Comparison of ENCODE assay signal across 26 mouse cellular contexts in the genomic region with DNA sequence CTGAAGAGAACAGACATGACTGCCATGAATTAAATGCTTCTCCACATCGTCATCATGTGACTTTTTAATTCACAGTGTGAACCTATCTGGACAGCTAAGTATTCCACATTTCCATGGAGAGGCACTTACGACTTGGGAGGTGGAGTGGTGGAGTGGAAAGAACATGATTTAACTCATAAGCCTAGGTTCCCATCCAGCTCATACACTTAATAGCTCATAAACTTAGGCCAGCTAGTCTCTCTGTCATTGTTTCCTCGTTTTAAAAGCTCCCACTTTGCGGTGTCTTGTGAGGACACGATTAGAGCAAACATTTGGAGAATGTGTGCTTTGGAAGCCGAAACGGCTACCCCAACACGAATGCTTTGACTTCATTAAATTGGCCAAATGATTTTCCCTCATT.
"Had no signal": no experiment of that assay in that cellular context is flagged by ENCODE, and none has a peak within 500 bp of the region (broad histone marks: within the 10 kb centered on the region; RNA-seq: fewer than 3 reads in every experiment).

No protein-coding gene starts in this region.

- DNase-seq: gastrocnemius, adult 2 months; gastrocnemius, postnatal 10 days; gastrocnemius, postnatal 36 days; heart, adult 18-20 months; heart, postnatal 14 days; heart, postnatal 36 days; kidney, adult 11 months; kidney, adult 2 months; kidney, adult 9 months; kidney, postnatal 10 days; kidney, postnatal 36 days; layer of hippocampus, adult 9-11 months; layer of hippocampus, postnatal 36 days; left cerebral cortex, postnatal 4 days had no signal

- H3K27ac ChIP-seq: gastrocnemius, adult 2 months; heart, embryonic 10.5 days; heart, embryonic 13.5 days; heart, embryonic 15.5 days; hindbrain, embryonic 13.5 days; hindbrain, embryonic 15.5 days; hindbrain, postnatal 0 days; kidney, embryonic 15.5 days; limb, embryonic 13.5 days; limb, embryonic 15.5 days; liver, embryonic 12.5 days; liver, embryonic 14.5 days had no signal

- ATAC-seq: hindbrain, postnatal 0 days; intestine, embryonic 16.5 days; liver, embryonic 12.5 days had no signal

- H3K36me3 ChIP-seq: heart, embryonic 10.5 days; heart, embryonic 13.5 days; heart, embryonic 15.5 days; hindbrain, embryonic 13.5 days; hindbrain, embryonic 15.5 days; kidney, embryonic 15.5 days; limb, embryonic 13.5 days; limb, embryonic 15.5 days; liver, embryonic 12.5 days had no signal

- H3K4me3 ChIP-seq: gastrocnemius, adult 2 months; heart, embryonic 10.5 days; heart, embryonic 13.5 days; heart, embryonic 15.5 days; hindbrain, embryonic 13.5 days; hindbrain, embryonic 15.5 days; kidney, embryonic 15.5 days; limb, embryonic 13.5 days; limb, embryonic 15.5 days; liver, embryonic 12.5 days had no signal

- H3K4me2 ChIP-seq: heart, embryonic 13.5 days; heart, embryonic 15.5 days; hindbrain, embryonic 13.5 days; hindbrain, embryonic 15.5 days; kidney, embryonic 15.5 days; limb, embryonic 13.5 days; limb, embryonic 15.5 days; liver, embryonic 12.5 days had no signal

- H3K27me3 ChIP-seq: heart, embryonic 13.5 days; heart, embryonic 15.5 days; hindbrain, embryonic 13.5 days; hindbrain, embryonic 15.5 days; kidney, embryonic 15.5 days; limb, embryonic 13.5 days; limb, embryonic 15.5 days; liver, embryonic 12.5 days had no signal

- H3K9me3 ChIP-seq: heart, embryonic 10.5 days; heart, embryonic 13.5 days; heart, embryonic 15.5 days; hindbrain, embryonic 13.5 days; hindbrain, embryonic 15.5 days; kidney, embryonic 15.5 days; limb, embryonic 13.5 days; limb, embryonic 15.5 days; liver, embryonic 12.5 days had no signal

- H3K4me1 ChIP-seq: heart, embryonic 15.5 days; hindbrain, embryonic 13.5 days; hindbrain, embryonic 15.5 days; kidney, embryonic 15.5 days; limb, embryonic 15.5 days; liver, embryonic 12.5 days had no signal

- H3K9ac ChIP-seq: heart, embryonic 13.5 days; heart, embryonic 15.5 days; hindbrain, embryonic 13.5 days; hindbrain, embryonic 15.5 days; kidney, embryonic 15.5 days; limb, embryonic 13.5 days; limb, embryonic 15.5 days; liver, embryonic 12.5 days; liver, embryonic 14.5 days had no signal
